Comparison of ENCODE assay signal across 17 mouse cellular contexts in genomic region chr13:23499943-23500342, GRCm38 (mm10). TPM values are rescaled to one million over a fixed set of nuclear protein-coding genes. Genes with fewer than 3 reads are reported as not detected.
DNase-seq lines count a peak whose midpoint lies in the region; ATAC-seq lines count a peak whose summit lies in the region.
"Had no signal": no experiment of that assay in that cellular context is flagged by ENCODE, and none has a peak within 500 bp of the region (broad histone marks: within the 10 kb centered on the region; RNA-seq: fewer than 3 reads in every experiment).

No protein-coding gene starts in this region.

- peak overlapping the region; percentile 5; the same call in 1 of the 2 replicates for H3K4me3 ChIP-seq in midbrain, embryonic 10.5 days
- H3K4me3 ChIP-seq in midbrain, embryonic 14.5 days (replicated peaks; ENCODE audit: low read depth, low read length), result no peak overlapping the region
- H3K4me3 ChIP-seq in intestine, embryonic 16.5 days (ENCODE audit: low read length), result no peak overlapping the region
- H3K4me3 ChIP-seq in stomach, embryonic 14.5 days (ENCODE audit: low read depth, low read length), result no peak overlapping the region

- no peaks in the 10 kb centered on the region for H3K27me3 ChIP-seq in midbrain, embryonic 10.5 days (ENCODE audit: low read depth, poor library complexity, severe bottlenecking)
- peaks cover 19% of the 10 kb centered on the region for H3K27me3 ChIP-seq in midbrain, embryonic 14.5 days (ENCODE audit: control insufficient read depth, insufficient read depth, low read length)
- H3K27me3 ChIP-seq in intestine, embryonic 16.5 days (replicated peaks; ENCODE audit: control insufficient read depth, insufficient read depth, low read length), result no peaks in the 10 kb centered on the region
- H3K27me3 ChIP-seq in stomach, embryonic 14.5 days (ENCODE audit: control insufficient read depth, insufficient read depth, low read length), result no peaks in the 10 kb centered on the region
- H3K27me3 ChIP-seq: embryonic facial prominence, embryonic 15.5 days; limb, embryonic 12.5 days had no signal

- DNase-seq in embryo, embryonic 10.5 days (ENCODE audit: low spot score), result peak; percentile 52
- no peak for DNase-seq in embryo, embryonic 10 days (ENCODE audit: low spot score)
- DNase-seq in midbrain, embryonic 10.5 days (ENCODE audit: low spot score), result no peak
- no peak for DNase-seq in midbrain, embryonic 14.5 days
- no peak for DNase-seq in layer of hippocampus, adult 8-10 months (ENCODE audit: low spot score in 2 of 2)
- DNase-seq in left cerebral cortex, adult 9 months (ENCODE audit: low spot score in 2 of 2), result no peak
- DNase-seq: cerebellum, postnatal 10 days; heart, postnatal 14 days; kidney, postnatal 10 days; lung, postnatal 4 days had no signal

- WGBS in midbrain, embryonic 10.5 days, result under 1% methylated on average over 7 of the region's 7 CpGs
- WGBS in midbrain, embryonic 14.5 days, result 5% methylated on average over 7 of the region's 7 CpGs
- WGBS in intestine, embryonic 16.5 days, result 29% methylated on average over 7 of the region's 7 CpGs
- WGBS in stomach, embryonic 14.5 days, result 17% methylated on average over 7 of the region's 7 CpGs

- no peaks in the 10 kb centered on the region for H3K9me3 ChIP-seq in midbrain, embryonic 10.5 days (replicated peaks)
- H3K9me3 ChIP-seq in midbrain, embryonic 14.5 days (ENCODE audit: control insufficient read depth, low read length), result no peaks in the 10 kb centered on the region
- H3K9me3 ChIP-seq in intestine, embryonic 16.5 days (ENCODE audit: control insufficient read depth, low read length), result no peaks in the 10 kb centered on the region
- no peaks in the 10 kb centered on the region for H3K9me3 ChIP-seq in stomach, embryonic 14.5 days (ENCODE audit: control insufficient read depth, low read depth, low read length)
- H3K9me3 ChIP-seq: embryonic facial prominence, embryonic 15.5 days; limb, embryonic 12.5 days had no signal

- no peak for ATAC-seq in midbrain, embryonic 14.5 days (ENCODE audit: low FRiP score, low TSS enrichment)
- peak; percentile 47; the same call in 1 of the 2 replicates for ATAC-seq in intestine, embryonic 16.5 days
- ATAC-seq in stomach, embryonic 14.5 days (ENCODE audit: insufficient number of reproducible peaks, insufficient read depth, low FRiP score, low read depth), result no peak

- peaks cover 46% of the 10 kb centered on the region for H3K4me1 ChIP-seq in midbrain, embryonic 10.5 days
- no peaks in the 10 kb centered on the region for H3K4me1 ChIP-seq in midbrain, embryonic 14.5 days (ENCODE audit: control insufficient read depth, insufficient read depth, low read length)
- peaks cover 14% of the 10 kb centered on the region; the same call in 1 of the 2 replicates for H3K4me1 ChIP-seq in intestine, embryonic 16.5 days (ENCODE audit: control insufficient read depth, insufficient read depth, low read length)
- H3K4me1 ChIP-seq in stomach, embryonic 14.5 days (ENCODE audit: control insufficient read depth, insufficient read depth, low read length), result peaks cover 16% of the 10 kb centered on the region; the same call in 1 of the 2 replicates

- no peak overlapping the region for H3K27ac ChIP-seq in midbrain, embryonic 10.5 days (replicated peaks)
- no peak overlapping the region for H3K27ac ChIP-seq in midbrain, embryonic 14.5 days (replicated peaks; ENCODE audit: low read depth, low read length)
- no peak overlapping the region for H3K27ac ChIP-seq in intestine, embryonic 16.5 days (ENCODE audit: low read length)
- H3K27ac ChIP-seq in stomach, embryonic 14.5 days (ENCODE audit: low read length), result no peak overlapping the region
- H3K27ac ChIP-seq: embryonic facial prominence, embryonic 15.5 days had no signal

- no peak overlapping the region for H3K4me2 ChIP-seq in midbrain, embryonic 14.5 days (ENCODE audit: low read length)
- H3K4me2 ChIP-seq in intestine, embryonic 16.5 days (ENCODE audit: low read depth, low read length), result no peak overlapping the region
- H3K4me2 ChIP-seq in stomach, embryonic 14.5 days (replicated peaks; ENCODE audit: low read depth, low read length), result 0 out of 2 replicates have a peak overlapping the region, but pooled peaks have one; percentile 3

- H3K9ac ChIP-seq in midbrain, embryonic 14.5 days (replicated peaks; ENCODE audit: low read length), result no peak overlapping the region
- no peak overlapping the region for H3K9ac ChIP-seq in intestine, embryonic 16.5 days (ENCODE audit: low read depth, low read length)
- no peak overlapping the region for H3K9ac ChIP-seq in stomach, embryonic 14.5 days (replicated peaks; ENCODE audit: low read depth, low read length)
- H3K9ac ChIP-seq: embryonic facial prominence, embryonic 15.5 days; forebrain, postnatal 0 days; limb, embryonic 12.5 days had no signal

- no peaks in the 10 kb centered on the region for H3K36me3 ChIP-seq in midbrain, embryonic 10.5 days
- H3K36me3 ChIP-seq in midbrain, embryonic 14.5 days (ENCODE audit: control insufficient read depth, insufficient read depth, low read length), result no peaks in the 10 kb centered on the region
- H3K36me3 ChIP-seq in intestine, embryonic 16.5 days (ENCODE audit: control insufficient read depth, insufficient read depth, low read length), result no peaks in the 10 kb centered on the region
- H3K36me3 ChIP-seq in stomach, embryonic 14.5 days (ENCODE audit: control insufficient read depth, insufficient read depth, low read length), result no peaks in the 10 kb centered on the region
- H3K36me3 ChIP-seq: embryonic facial prominence, embryonic 15.5 days; limb, embryonic 12.5 days had no signal

RNA-seq across cellular contexts. Expression of gene Btn2a2, which starts 11.3 kb away (rescaled TPM):
- polyA plus RNA-seq in midbrain, embryonic 10.5 days (2016; fragmentation: Nextera tagmentation; extraction: Ambion mirVana), result 0.26 and 0.38 TPM in 2 replicates
- not detected in 2 replicates for polyA plus RNA-seq in midbrain, embryonic 14.5 days (2014; fragmentation: Nextera tagmentation; extraction: Ambion mirVana)
- 0.12 TPM in 2 replicates for polyA plus RNA-seq in intestine, embryonic 16.5 days (2015; fragmentation: Nextera tagmentation; extraction: Ambion mirVana)
- 0.22 and 0.30 TPM in 2 replicates for polyA plus RNA-seq in stomach, embryonic 14.5 days (2014; fragmentation: Nextera tagmentation; extraction: Ambion mirVana)
- total RNA-seq in layer of hippocampus, adult 8-10 months (2022), result 1 to 10 TPM in 2 of 4 experiments, under 1 TPM in 2; 0.80 to 1.9 (median 1.1) TPM
- total RNA-seq: forebrain, postnatal 0 days; heart, postnatal 14 days had no signal
- polyA plus RNA-seq: forebrain, postnatal 0 days; gonadal fat pad, adult 2 months had no signal

RNA-seq across cellular contexts. Expression of gene Hist1h4h, which starts 30.9 kb away (rescaled TPM):
- 2.0 and 4.1 TPM in 2 replicates for polyA plus RNA-seq in midbrain, embryonic 10.5 days (2016; fragmentation: Nextera tagmentation; extraction: Ambion mirVana)
- 4.1 and 6.4 TPM in 2 replicates for polyA plus RNA-seq in midbrain, embryonic 14.5 days (2014; fragmentation: Nextera tagmentation; extraction: Ambion mirVana)
- 3.5 and 3.7 TPM in 2 replicates for polyA plus RNA-seq in intestine, embryonic 16.5 days (2015; fragmentation: Nextera tagmentation; extraction: Ambion mirVana)
- 4.8 and 6.7 TPM in 2 replicates for polyA plus RNA-seq in stomach, embryonic 14.5 days (2014; fragmentation: Nextera tagmentation; extraction: Ambion mirVana)
- 100 to 1,000 TPM; 236 to 302 (median 261) TPM for total RNA-seq in layer of hippocampus, adult 8-10 months (2022)

RNA-seq across cellular contexts. Expression of gene Hist1h2af, which starts 33.8 kb away (rescaled TPM):
- polyA plus RNA-seq in midbrain, embryonic 10.5 days (2016; fragmentation: Nextera tagmentation; extraction: Ambion mirVana), result 4.7 and 9.5 TPM in 2 replicates
- polyA plus RNA-seq in midbrain, embryonic 14.5 days (2014; fragmentation: Nextera tagmentation; extraction: Ambion mirVana), result 3.4 and 4.6 TPM in 2 replicates
- polyA plus RNA-seq in intestine, embryonic 16.5 days (2015; fragmentation: Nextera tagmentation; extraction: Ambion mirVana), result 2.5 and 3.6 TPM in 2 replicates
- 7.8 and 14.1 TPM in 2 replicates for polyA plus RNA-seq in stomach, embryonic 14.5 days (2014; fragmentation: Nextera tagmentation; extraction: Ambion mirVana)
- 1 to 10 TPM in 3 of 4 experiments, not detected in 1; 1.6 to 6.5 (median 1.8) TPM for total RNA-seq in layer of hippocampus, adult 8-10 months (2022)
- polyA plus RNA-seq: forebrain, postnatal 0 days had no signal

RNA-seq across cellular contexts. Expression of gene Btn1a1, which starts 34.2 kb away (rescaled TPM):
- polyA plus RNA-seq in midbrain, embryonic 10.5 days (2016; fragmentation: Nextera tagmentation; extraction: Ambion mirVana), result 0.04 and 0.06 TPM in 2 replicates
- polyA plus RNA-seq in midbrain, embryonic 14.5 days (2014; fragmentation: Nextera tagmentation; extraction: Ambion mirVana), result 0.09 TPM in 1 of 2 replicates, not detected in the other
- 0.07 and 0.11 TPM in 2 replicates for polyA plus RNA-seq in intestine, embryonic 16.5 days (2015; fragmentation: Nextera tagmentation; extraction: Ambion mirVana)
- 0.17 TPM in 1 of 2 replicates, not detected in the other for polyA plus RNA-seq in stomach, embryonic 14.5 days (2014; fragmentation: Nextera tagmentation; extraction: Ambion mirVana)
- not detected for total RNA-seq in layer of hippocampus, adult 8-10 months (2022)
- total RNA-seq: heart, postnatal 14 days; layer of hippocampus, postnatal 25 days had no signal
- polyA plus RNA-seq: embryonic facial prominence, embryonic 15.5 days had no signal

RNA-seq across cellular contexts. Expression of gene Hist1h3g, which starts 35.3 kb away (rescaled TPM):
- 5.5 and 5.6 TPM in 2 replicates for polyA plus RNA-seq in midbrain, embryonic 10.5 days (2016; fragmentation: Nextera tagmentation; extraction: Ambion mirVana)
- 0.77 and 1.4 TPM in 2 replicates for polyA plus RNA-seq in midbrain, embryonic 14.5 days (2014; fragmentation: Nextera tagmentation; extraction: Ambion mirVana)
- polyA plus RNA-seq in intestine, embryonic 16.5 days (2015; fragmentation: Nextera tagmentation; extraction: Ambion mirVana), result 2.6 and 3.7 TPM in 2 replicates
- polyA plus RNA-seq in stomach, embryonic 14.5 days (2014; fragmentation: Nextera tagmentation; extraction: Ambion mirVana), result 5.5 and 7.8 TPM in 2 replicates
- 1 to 10 TPM; 1.2 to 3.4 (median 2.2) TPM for total RNA-seq in layer of hippocampus, adult 8-10 months (2022)
